Mouse (Mus musculus) intestine, embryonic 14.5 days (tissue): ENCODE data around the gene Arhgap35. TPM values are rescaled to one million over a fixed set of nuclear protein-coding genes. Genes with fewer than 3 reads are reported as not detected.
"Not testable (repeated sequence)": the region's sequence is repeated elsewhere in the genome, so short reads cannot be mapped to it uniquely, and the experiment has no call there.

Source experiments
- ATAC-seq: fragments of 200-750 bp; cut with Nextera tagmentation; replicated peaks from 2 replicates; pipeline ENCODE4 v1.8.0; 2017; ENCODE audit warnings: low read depth, moderate number of reproducible peaks, moderate TSS enrichment, moderate library complexity; ENCODE audit not compliant: low FRiP score, low TSS enrichment
- DNase-seq: peaks from one replicate; pipeline ENCODE4 v3.0.0-alpha.2; 2018; ENCODE audit warnings: low spot score
- H3K27ac ChIP-seq: fragments of 300-500 bp; sonication (generic); 2 replicates; pipeline ENCODE4 v1.5.1; 2014; ENCODE audit warnings: low read depth, mild to moderate bottlenecking, control low read depth
- H3K27me3 ChIP-seq: fragments of 300-500 bp; sonication (generic); replicated peaks from 2 replicates; pipeline ENCODE4 v1.6.1; 2014; ENCODE audit warnings: low read length, control low read depth; ENCODE audit not compliant: control insufficient read depth, insufficient read depth
- H3K36me3 ChIP-seq: fragments of 300-500 bp; sonication (generic); 2 replicates; pipeline ENCODE4 v1.6.1; 2014; ENCODE audit warnings: low read length, control low read depth; ENCODE audit not compliant: control insufficient read depth, insufficient read depth
- H3K4me1 ChIP-seq: fragments of 300-500 bp; sonication (generic); replicated peaks from 2 replicates; pipeline ENCODE4 v1.6.1; 2014; ENCODE audit warnings: low read length, control low read depth, mixed read lengths; ENCODE audit not compliant: control insufficient read depth, insufficient read depth
- H3K4me2 ChIP-seq: fragments of 300-500 bp; sonication (generic); 2 replicates; pipeline ENCODE4 v1.6.1; 2014; ENCODE audit warnings: low read length
- H3K4me3 ChIP-seq: fragments of 300-500 bp; sonication (generic); 2 replicates; pipeline ENCODE4 v1.5.1; 2014; ENCODE audit warnings: low read depth, low read length, control low read depth, mixed read lengths
- H3K9ac ChIP-seq: fragments of 300-500 bp; sonication (generic); 2 replicates; pipeline ENCODE4 v1.6.1; 2014; ENCODE audit warnings: mild to moderate bottlenecking, low read length
- H3K9me3 ChIP-seq: fragments of 300-500 bp; sonication (generic); 2 replicates; pipeline ENCODE4 v1.6.1; 2016; ENCODE audit warnings: low read length, control low read depth; ENCODE audit not compliant: control insufficient read depth
- WGBS: fragments of 180-500 bp; shearing (Covaris S2); extraction: QIAGEN DNeasy Blood & Tissue Kit; methylation state at CpG from one replicate; pipeline ENCODE4 v1.1.7; 2014; 5-methylcytosine and 5-hydroxymethylcytosine counted together
- polyA plus RNA-seq: library from polyadenylated mRNA; unstranded; fragments of >200 nt; fragmentation: Nextera tagmentation; extraction: Ambion mirVana; gene quantifications from 2 replicates; pipeline ENCODE4 v1.2.1, GENCODE M21; 2014

Arhgap35 gene
- polyA plus RNA-seq, 1 experiment from 2014 or later = 18.5 TPM

- peak overlapping the region; percentile 100; the same call in 1 of the 2 replicates for H3K27ac ChIP-seq
- peaks cover 45% of the 10 kb centered on the region for H3K4me1 ChIP-seq
- H3K4me3 ChIP-seq = peak overlapping the region; percentile 51
- H3K4me2 ChIP-seq = peak overlapping the region; percentile 65
- ATAC-seq (no peak), DNase-seq (peak; percentile 80)
- no peaks in the 10 kb centered on the region for H3K9me3 ChIP-seq
- 0 out of 2 replicates have a peak, but pooled peaks cover 5% of the 10 kb centered on the region for H3K36me3 ChIP-seq
- H3K27me3 ChIP-seq = no peaks in the 10 kb centered on the region
- WGBS = 3% methylated on average over 20 of the region's 20 CpGs
- H3K9ac ChIP-seq = peak overlapping the region; percentile 97
These were observed 1.2 kb downstream of the Arhgap35 start for GRCm38 (mm10) chr7:16613461-16614170.

GRCm38 (mm10) chr7:16610345-16610744 is 4.4 kb downstream of the Arhgap35 start:
- Histone ChIP-seq H3K36me3 (0 out of 2 replicates have a peak, but pooled peaks cover 5% of the 10 kb centered on the region), H3K9me3 (no peaks in the 10 kb centered on the region), H3K9ac (no peak overlapping the region), H3K4me2 (no peak overlapping the region), H3K4me3 (no peak overlapping the region), H3K27me3 (no peaks in the 10 kb centered on the region), H3K27ac (no peak overlapping the region), H3K4me1 (peaks cover 31% of the 10 kb centered on the region)
- 89% methylated on average over 2 of the region's 2 CpGs for WGBS
- no peak for DNase-seq
- ATAC-seq = no peak

- 0 out of 2 replicates have a peak, but pooled peaks cover 2% of the 10 kb centered on the region for H3K9me3 ChIP-seq
- H3K36me3 ChIP-seq = 0 out of 2 replicates have a peak, but pooled peaks cover 5% of the 10 kb centered on the region
- no peak overlapping the region for H3K27ac ChIP-seq
- peaks cover 31% of the 10 kb centered on the region for H3K4me1 ChIP-seq
- ATAC-seq (no peak), DNase-seq (no peak)
- no peaks in the 10 kb centered on the region for H3K27me3 ChIP-seq
- H3K9ac ChIP-seq = no peak overlapping the region
- WGBS = 80% methylated on average over 1 of the region's 1 CpGs
- no peak overlapping the region for H3K4me3 ChIP-seq
- no peak overlapping the region for H3K4me2 ChIP-seq
These were observed 5.8 kb downstream of the Arhgap35 start for GRCm38 (mm10) chr7:16608961-16609360.

- Histone ChIP-seq H3K9ac (no peak overlapping the region), H3K27me3 (no peaks in the 10 kb centered on the region), H3K9me3 (0 out of 2 replicates have a peak, but pooled peaks cover 7% of the 10 kb centered on the region), H3K4me3 (no peak overlapping the region), H3K36me3 (0 out of 2 replicates have a peak, but pooled peaks cover 5% of the 10 kb centered on the region), H3K27ac (no peak overlapping the region), H3K4me1 (peaks cover 27% of the 10 kb centered on the region), H3K4me2 (no peak overlapping the region)
- ATAC-seq (no peak), DNase-seq (no peak)
- 100% methylated on average over 1 of the region's 1 CpGs for WGBS
These were observed 6.7 kb downstream of the Arhgap35 start for GRCm38 (mm10) chr7:16608046-16608445.

GRCm38 (mm10) chr7:16606808-16607207 is 8.0 kb downstream of the Arhgap35 start:
- not testable (repeated sequence) for H3K4me3 ChIP-seq, ATAC-seq
- 91% methylated on average over 4 of the region's 4 CpGs for WGBS

GRCm38 (mm10) chr7:16604141-16604540 is 10.7 kb downstream of the Arhgap35 start:
- H3K9ac ChIP-seq = no peak overlapping the region
- DNase-seq = no peak
- H3K27ac ChIP-seq = no peak overlapping the region
- H3K9me3 ChIP-seq = 0 out of 2 replicates have a peak, but pooled peaks cover 7% of the 10 kb centered on the region
- H3K4me3 ChIP-seq = no peak overlapping the region
- WGBS = 80% methylated on average over 1 of the region's 1 CpGs
- no peaks in the 10 kb centered on the region for H3K27me3 ChIP-seq
- no peak for ATAC-seq
- H3K4me1 ChIP-seq = peaks cover 8% of the 10 kb centered on the region; the same call in 1 of the 2 replicates
- no peak overlapping the region for H3K4me2 ChIP-seq
- H3K36me3 ChIP-seq = no peaks in the 10 kb centered on the region

More at GRCm38 (mm10) chr7:16606808-16607207, 8.0 kb downstream of the Arhgap35 start:
- H3K4me1 ChIP-seq = peaks cover 20% of the 10 kb centered on the region
- H3K9ac ChIP-seq, DNase-seq, H3K4me2 ChIP-seq, H3K27ac ChIP-seq, H3K36me3 ChIP-seq, H3K9me3 ChIP-seq, H3K27me3 ChIP-seq: not testable (repeated sequence)

GRCm38 (mm10) chr7:16601683-16602102 is 13.1 kb downstream of the Arhgap35 start:
- no peak for ATAC-seq
- Histone ChIP-seq H3K27me3 (no peaks in the 10 kb centered on the region), H3K4me1 (peaks cover 10% of the 10 kb centered on the region; the same call in 1 of the 2 replicates), H3K36me3 (no peaks in the 10 kb centered on the region), H3K27ac (no peak overlapping the region), H3K9ac (no peak overlapping the region), H3K4me2 (no peak overlapping the region), H3K4me3 (no peak overlapping the region), H3K9me3 (0 out of 2 replicates have a peak, but pooled peaks cover 7% of the 10 kb centered on the region)
- WGBS = 34% methylated on average over 4 of the region's 4 CpGs
- no peak for DNase-seq

GRCm38 (mm10) chr7:16599006-16599405 is 15.8 kb downstream of the Arhgap35 start:
- no peak overlapping the region for H3K9ac ChIP-seq
- 0 out of 2 replicates have a peak, but pooled peaks cover 5% of the 10 kb centered on the region for H3K9me3 ChIP-seq
- peaks cover 10% of the 10 kb centered on the region; the same call in 1 of the 2 replicates for H3K4me1 ChIP-seq
- no peak overlapping the region for H3K27ac ChIP-seq
- ATAC-seq (no peak), DNase-seq (no peak)
- no peak overlapping the region for H3K4me3 ChIP-seq
- H3K36me3 ChIP-seq = no peaks in the 10 kb centered on the region
- WGBS = 86% methylated on average over 2 of the region's 2 CpGs
- no peak overlapping the region for H3K4me2 ChIP-seq
- no peaks in the 10 kb centered on the region for H3K27me3 ChIP-seq
